Mouse (Mus musculus) ES-E14 (cell line): Measurements from ENCODE around the gene Prss57.

Experiments
- HCFC1 ChIP-seq: IDR thresholded peaks from 2 replicates; pipeline ENCODE4 v1.6.1; 2012; ENCODE audit warnings: low read length, inconsistent platforms, borderline replicate concordance; ENCODE audit not compliant: insufficient read depth
- MAFK ChIP-seq: IDR thresholded peaks from 2 replicates; pipeline ENCODE4 v1.6.1; 2014; ENCODE audit warnings: mild to moderate bottlenecking, low read depth, low read length, inconsistent platforms; ENCODE audit not compliant: insufficient read depth
- ZC3H11A ChIP-seq: IDR thresholded peaks from 2 replicates; pipeline ENCODE4 v1.6.1; 2012; ENCODE audit warnings: low read depth, mild to moderate bottlenecking, inconsistent platforms, low read length, borderline replicate concordance
- ZNF384 ChIP-seq: IDR thresholded peaks from 2 replicates; pipeline ENCODE4 v1.6.1; 2012; ENCODE audit warnings: low read depth, low read length, inconsistent platforms

DNA sequence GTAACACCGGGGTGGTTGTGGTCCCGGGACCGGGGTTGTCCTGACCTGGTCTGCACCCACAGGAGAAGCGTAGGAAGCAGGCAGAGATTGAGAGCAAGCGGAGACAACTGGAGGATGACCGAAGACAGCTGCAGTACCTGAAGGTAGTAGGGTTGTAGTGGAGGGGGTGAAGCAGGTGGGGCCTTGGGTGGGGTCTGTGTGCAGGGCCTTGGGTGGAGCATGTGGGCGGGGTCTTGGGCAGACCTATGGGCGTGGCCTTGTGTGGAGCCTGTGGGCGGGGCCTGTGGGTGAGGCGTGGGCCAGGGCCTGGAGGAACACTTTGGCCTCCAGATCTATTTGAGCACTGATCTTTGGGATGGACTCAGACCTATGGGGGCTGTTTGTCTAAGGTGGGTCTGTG, 16.2 kb upstream of the Prss57 start:
- TF ChIP-seq ZC3H11A (no peak), ZNF384 (no peak), MAFK (no peak), HCFC1 (no peak)
